Mouse (Mus musculus): ENCODE measurements at regions not wholly inside any gene's neighbourhood (a gene's known extent, or its start where the extent isn't known, plus 50 kb on each side); places are given as distances from the start of the nearest gene placed in this dataset.

DNA sequence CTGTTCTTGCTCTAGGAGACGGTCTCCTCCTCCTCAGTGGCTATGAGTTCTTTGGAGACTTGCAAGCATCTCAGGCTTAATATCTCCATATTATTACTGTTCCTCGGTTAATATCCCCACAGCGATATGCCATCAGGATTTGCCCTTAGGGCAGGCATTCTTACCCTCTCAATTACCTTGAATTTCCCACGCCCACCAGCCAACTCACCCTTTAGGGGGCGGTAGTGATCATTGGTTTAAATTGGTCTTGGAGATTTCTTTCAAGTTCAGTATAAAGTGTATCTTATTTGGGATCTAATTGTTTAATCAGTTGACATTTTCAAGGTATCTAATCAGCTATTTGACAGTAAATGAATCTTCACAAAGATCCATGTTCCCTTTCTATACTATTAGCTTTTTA lies 162.5 kb downstream of the Emp1 start:
- no peak for DNase-seq (ENCODE audit: low read depth, low spot score)

DNA sequence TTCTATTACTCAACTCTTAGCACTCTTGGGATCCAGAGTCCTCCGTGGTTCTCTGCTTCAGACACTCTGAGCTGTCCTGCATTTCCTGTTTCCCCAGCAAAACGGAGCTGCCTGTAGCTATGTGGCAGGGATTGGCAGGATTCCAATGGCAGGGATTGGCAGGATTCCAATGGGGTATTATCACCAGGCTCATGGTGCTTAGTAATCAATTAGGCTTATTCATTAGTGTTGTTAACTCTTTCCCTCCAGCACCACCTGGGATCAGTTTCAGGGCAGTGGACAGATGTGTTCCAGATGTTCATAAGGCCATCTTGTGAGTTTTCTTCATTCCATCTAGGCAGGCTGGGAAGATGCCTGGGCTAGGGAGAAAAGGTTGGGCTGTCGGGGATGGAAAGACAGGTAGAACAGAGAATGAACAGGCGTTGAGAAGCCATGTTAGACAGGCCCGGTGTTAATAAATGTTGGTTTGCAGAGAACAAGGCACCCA lies 163.5 kb downstream of the Emp1 start:
- peak; percentile 59 for DNase-seq (ENCODE audit: low read depth, low spot score)

DNA sequence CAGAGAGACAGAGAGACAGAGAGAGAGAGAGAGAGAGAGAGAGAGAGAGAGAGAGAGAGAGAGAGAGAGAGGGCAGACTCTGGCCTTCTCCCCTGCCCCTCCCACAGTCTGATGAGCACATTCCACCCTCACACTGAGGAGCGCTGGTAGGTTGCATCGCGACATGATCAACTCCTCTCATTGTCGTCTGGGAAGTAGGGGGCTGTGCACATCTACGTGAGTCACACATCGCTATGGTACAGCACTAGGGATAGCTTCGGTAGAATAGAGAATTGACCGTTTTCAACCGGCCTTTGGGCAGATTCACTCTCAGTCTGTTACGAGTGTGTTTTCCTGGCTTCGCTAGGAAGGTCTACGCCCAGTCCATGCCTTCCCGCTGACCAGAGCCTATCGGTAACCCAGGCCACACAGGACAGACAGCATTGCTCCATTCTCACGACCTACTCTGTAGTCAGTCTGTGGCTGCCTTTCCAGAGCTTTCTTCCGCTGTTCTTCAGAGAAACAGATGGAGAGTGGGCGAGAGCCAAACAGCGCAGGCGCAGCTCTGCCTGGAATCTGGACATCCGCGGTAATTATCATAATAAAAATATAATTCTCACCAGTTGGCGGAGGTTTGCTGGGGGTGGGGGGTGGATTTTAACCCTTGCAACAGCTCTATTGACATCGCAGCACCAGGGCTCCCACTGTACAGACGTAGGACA lies 164.3 kb downstream of the Emp1 start:
- no peak for DNase-seq (ENCODE audit: low read depth, low spot score)

DNA sequence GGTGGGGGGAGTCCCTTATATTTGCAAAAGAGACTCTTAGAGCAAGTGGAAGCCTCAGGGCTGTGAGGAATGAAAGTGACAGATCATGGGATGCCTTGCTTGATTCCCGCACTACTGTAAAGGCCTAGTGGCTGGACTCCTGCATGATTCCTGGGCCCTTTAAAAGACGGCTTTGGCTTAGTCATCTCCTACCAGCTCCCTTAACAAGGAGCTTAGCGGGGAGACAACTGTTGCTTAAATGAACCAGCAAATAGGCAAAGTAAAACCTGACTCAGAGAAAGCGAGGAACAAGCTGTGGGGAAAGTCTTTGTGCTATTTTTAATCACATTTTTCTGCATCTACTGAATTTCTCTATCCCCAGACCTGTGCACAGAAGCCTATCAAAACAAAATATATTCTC lies 165.5 kb downstream of the Emp1 start:
- DNase-seq (ENCODE audit: low read depth, low spot score): no peak

DNA sequence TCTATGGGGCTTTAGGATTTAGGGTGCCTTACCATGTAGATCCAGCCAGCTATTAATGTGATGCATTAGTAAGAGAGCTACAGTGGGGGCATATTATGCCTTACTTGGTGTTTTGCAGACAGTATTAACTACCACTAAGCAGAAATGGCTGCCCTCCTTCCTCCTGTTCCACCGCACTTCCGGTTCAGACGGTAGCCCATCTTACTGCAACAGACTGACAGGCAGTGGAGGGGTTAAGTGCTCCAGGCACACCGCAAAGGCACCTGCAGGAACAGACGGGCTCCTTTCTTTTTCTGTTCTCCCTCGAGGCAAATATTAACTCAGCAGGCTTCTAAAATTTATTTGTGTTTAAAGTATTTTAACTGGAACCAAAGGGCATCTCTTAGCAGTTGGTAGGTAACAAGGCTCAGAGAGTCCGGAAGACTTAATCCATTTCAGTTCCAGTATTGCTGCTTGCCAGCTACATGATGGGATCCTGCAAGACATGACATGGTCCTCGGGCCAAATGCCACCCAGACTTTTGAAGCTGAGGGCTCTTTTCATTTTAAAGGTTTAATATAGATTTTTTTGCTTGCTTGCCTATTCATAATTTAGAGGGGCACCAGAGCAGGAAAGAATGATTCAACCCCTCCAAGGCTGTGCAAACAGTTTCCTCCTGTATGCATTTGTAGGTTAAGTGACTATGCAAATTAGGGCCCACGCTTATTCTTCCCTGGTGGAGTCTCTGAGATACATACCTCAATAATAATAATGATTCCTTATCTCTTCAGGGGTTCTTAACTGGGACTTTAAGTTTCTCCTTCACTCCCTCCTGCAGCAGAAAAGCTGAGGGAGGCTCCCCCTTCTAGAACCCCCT lies 177.7 kb downstream of the Emp1 start:
- no peak for DNase-seq (ENCODE audit: low read depth, low spot score)

DNA sequence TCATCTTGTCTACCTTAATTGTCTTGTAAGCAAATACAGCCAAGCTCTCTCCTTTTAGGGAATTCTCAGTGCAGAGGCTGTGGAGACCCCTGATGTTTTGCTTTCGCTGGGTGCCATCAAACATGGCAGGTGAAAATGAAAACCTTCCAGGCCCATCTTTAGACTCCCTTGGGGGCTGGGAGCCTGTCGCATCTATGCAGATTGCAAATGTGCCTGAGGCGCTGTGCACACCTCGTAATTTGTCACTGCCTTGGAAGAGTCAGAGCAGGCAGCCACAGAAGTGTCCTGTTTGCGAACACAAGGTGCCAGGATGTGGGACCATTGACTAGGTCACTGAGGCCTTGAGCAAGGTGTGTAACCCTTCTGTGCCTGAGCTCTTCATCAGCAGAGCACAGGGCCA lies 179.2 kb downstream of the Emp1 start:
- no peak for DNase-seq (ENCODE audit: low read depth, low spot score)

DNA sequence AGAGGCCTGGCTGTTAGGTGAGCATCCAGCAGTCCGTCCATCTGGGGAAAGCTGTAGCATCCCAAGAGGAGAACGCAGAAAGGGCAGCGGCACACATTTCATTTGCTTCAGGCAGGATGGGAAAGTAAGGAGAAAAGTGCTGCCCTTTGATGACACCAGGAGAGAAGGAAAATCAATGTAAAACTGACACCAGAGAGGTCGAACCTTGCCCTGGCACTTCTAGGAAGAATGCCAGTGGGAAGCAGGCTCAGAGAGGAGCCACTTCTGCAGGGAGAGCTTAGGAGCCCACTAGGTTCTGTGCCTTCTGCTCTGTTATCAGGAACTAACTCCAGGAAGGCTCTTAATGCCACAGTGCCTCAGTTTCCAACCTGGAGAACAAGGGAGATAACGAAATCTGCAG lies 180.0 kb downstream of the Emp1 start:
- no peak for DNase-seq (ENCODE audit: low read depth, low spot score)

DNA sequence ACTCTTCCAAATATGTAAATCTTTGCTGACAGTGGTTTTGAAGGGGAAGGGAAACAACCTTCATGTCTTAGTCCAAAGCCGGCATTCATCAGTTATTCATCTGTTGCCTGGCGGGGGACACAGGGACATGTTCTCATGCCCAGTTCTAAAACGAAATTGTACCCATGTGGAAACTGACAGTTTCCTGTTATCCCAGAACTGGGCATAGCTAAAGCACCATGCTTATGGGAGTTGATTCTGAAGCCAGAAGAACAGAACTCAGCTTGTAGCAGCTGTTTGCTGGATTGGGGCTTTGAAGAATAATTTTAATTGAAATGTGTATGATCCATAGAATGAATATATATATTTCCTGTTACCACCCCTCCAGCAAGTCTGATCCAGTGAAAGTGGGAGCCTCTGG lies 181.0 kb downstream of the Emp1 start:
- no peak for DNase-seq (ENCODE audit: low read depth, low spot score)

DNA sequence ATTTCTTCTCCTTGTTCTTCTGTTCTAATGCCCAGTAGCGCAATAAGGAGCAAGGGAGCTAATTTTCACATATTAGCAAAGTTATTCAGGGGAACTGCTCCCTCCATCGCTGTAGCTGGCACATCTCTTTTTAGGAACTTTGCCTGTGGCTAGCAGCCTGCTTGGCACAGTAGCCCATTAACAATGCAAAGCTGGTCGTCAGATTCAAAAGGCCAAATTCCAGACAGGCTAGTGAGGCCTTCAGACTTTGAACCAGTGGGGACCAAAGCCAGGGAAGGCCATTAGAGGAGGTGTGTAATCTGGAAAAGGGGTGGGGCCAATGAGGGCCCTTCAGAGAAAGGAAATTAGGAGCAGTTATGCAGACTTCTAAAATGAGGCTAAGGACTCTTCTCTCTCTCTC lies 181.5 kb downstream of the Emp1 start:
- DNase-seq (ENCODE audit: low read depth, low spot score): no peak

DNA sequence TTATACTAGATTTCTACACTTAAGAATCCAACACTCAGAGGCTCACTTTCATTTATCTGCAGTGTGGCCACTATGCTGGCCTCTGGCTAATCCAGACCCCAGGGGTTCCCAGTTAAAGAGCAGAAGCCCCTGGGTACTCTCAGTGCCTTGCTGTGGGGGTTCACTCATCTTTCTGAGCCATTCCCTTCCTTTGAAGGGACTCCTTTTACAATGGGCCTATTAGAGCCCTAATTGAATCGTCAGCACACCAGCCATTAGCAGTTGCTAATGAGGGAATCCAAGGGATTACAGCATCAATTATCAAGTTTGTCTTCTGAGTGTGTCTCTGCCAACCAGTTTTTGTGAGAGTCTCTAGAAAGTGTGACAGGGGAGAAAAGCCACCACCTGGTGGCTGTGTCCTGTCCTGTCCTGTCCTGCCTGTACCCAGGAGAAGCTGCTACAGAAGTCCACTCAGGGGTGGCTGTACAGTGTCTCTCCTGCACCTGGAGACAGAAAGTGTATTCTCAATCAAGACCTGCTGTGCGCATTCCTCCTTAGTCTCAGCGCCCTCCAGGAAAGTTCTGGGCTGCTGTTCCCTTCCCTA lies 188.1 kb downstream of the Emp1 start:
- DNase-seq (ENCODE audit: low read depth, low spot score): no peak

DNA sequence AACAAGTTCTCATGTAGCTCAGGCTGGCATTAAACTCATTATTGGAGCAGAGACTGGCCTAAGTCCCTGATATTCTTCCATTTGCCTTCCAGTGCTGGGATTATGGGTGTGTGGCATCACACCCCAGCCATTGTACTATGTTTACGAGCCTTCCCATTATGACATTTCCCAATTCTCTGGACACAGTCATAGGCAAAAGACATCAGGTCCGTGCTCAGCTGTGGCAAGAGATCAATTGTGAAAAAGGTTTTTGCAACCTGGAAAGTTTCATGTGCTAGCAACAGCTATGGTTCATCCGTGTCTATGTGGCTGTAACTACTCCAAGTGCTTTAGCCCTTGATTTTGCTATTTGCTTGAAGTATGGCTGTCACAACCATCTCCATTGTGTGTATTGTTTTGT lies 190.1 kb downstream of the Emp1 start:
- no peak for DNase-seq (ENCODE audit: low read depth, low spot score)

DNA sequence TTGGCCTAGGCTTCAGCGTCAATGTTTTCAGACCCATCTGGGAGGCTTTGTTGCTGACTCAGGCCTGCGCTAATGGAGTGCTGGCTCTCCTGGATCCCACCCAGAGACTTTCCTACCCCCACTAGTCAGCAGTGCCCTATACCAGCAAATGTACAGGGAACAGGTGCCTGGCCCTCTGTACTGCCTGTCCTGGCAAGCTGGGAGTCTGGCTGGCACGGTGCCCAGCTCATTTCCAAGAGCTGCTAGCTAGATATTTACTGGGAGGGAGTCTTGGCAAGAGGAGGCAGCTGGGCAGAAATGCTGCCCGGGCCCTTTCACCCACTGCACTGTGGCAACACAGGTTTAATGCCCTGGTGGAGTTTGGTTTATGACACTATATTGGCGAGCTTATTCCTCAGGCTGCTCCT lies 197.2 kb downstream of the Emp1 start:
- DNase-seq (ENCODE audit: low read depth, low spot score): peak; percentile 66

DNA sequence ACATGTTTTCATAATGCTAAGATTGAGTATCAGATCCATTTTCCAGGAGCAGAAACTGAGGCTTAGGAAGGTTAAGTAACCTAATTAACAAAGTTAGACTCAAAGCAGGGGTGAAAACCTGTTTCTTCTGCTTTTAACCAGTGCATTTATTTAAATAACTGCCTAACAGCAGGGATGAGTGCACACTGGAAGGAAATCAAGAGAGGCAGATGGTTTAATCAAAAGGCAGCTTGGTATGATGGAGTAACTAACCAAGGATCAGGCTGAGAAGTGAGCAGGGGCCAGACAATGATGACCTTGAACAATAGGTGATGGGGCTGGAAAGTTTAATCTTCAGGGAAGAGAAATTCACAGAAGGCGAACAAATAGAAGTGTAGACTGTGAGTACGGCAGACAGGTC lies 199.9 kb downstream of the Emp1 start:
- DNase-seq (ENCODE audit: low read depth, low spot score): no peak

DNA sequence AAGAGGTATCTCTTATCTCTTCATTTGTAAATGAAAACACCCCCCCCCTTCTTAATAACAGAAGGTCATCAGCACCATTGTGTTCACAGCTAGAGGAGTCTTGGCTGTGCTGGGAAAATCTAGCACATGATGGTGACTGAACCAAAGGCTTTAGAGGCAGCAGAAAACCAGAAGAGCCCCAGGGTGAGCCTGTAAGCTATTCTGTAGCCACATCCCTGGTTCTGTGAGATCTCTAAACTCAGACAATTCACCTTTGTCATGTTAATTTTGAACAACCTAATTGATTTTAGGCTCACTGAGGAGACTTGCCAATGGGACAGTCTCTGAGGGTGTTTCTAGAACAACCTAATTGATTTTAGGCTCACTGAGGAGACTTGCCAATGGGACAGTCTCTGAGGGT lies 201.4 kb downstream of the Emp1 start:
- no peak for DNase-seq (ENCODE audit: low read depth, low spot score)

DNA sequence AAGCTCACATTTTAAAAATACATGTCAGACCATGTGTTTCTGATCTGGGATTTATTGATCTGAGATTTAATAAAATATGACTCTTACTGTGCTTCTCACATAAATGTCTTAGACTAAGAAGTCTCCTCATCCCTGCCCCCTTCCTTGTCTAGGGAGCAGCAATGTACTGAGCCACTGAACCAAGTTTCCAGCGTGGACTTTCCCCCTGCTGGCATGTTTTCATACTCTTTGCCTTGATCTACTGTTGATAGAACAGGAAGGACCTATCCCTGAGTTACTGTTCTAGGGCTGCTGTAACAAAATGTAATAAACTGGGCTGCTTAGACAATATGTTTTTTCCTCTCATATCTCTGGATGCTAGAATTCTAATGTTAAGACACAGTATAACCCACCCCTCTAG lies 206.7 kb downstream of the Emp1 start:
- no peak for DNase-seq (ENCODE audit: low read depth, low spot score)

DNA sequence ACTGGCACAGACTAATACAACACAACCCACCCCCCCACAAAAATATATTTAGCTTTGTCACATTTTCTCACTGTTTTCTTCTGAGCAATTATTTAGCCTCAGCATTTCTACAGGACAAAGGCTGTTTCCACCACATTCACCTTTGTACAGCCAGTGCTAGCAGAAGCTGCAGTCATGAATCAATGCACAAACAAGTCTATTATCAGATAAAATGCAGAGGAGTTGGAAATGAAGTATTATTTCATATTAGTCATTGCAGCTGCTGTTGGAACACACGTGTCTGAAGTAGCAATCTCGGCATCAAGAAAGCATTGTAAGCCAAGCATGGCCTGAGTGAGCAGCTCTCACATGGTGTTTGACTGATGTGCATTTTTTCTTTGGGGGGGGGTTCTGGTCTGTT lies 212.9 kb downstream of the Emp1 start:
- no peak for DNase-seq (ENCODE audit: low read depth, low spot score)

DNA sequence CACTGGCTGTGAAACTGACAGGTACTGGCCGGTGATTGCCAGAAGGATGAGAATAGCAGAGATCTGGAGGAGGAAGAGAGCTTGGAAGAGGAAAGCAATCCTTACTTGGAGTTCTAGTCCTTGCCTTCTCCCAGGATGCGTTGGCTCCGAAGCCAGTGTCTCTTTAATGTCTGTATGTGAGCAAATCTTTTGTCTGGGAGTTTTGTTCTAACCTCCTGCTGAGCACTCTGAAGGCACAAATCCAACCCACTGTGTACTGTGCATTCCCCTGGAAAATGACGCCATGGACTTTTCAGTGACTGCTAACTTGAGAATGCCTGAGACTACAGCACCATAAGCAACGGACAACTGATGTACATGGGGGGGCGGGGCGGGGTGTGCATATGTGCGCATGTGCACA lies 216.4 kb downstream of the Emp1 start:
- DNase-seq (ENCODE audit: low read depth, low spot score): no peak

DNA sequence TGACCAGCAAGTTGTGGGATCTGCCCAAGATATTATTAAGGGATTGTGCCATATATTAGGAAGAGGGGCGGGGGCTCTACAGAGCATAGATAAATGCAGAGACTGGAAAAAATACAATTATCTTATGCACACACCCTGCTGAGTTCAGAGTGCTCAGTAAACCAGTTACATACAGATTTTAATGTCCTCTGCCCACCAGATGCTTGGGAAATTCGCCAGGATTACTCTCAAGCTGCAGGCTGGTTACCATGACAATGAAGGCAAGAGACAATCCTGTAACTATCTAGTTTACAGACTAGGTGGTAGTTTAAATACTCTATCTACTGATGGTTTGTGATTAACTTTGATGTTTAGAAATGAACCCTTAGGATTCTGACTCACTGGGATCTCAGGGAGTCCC lies 220.2 kb downstream of the Emp1 start:
- no peak for DNase-seq (ENCODE audit: low read depth, low spot score)

DNA sequence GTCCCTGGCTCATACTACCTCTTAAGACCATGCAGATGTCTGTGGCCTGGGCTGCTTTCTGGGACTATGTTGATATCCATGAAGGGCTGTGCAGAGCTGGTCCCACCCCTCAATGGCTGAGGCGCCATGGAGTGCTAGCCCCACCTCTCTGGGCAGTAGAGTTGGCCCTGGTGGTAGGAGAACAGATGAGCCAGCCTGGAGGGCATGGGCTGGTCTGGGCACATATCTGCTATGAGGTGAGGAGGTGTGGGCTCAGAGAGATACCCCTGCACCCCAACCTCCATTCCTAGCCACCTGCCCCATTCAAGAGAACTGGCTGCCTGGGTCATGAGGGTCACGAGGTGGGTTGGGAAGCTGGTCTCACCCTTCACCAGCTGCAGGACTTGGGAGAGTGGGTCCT lies 222.4 kb downstream of the Emp1 start:
- no peak for DNase-seq (ENCODE audit: low read depth, low spot score)

DNA sequence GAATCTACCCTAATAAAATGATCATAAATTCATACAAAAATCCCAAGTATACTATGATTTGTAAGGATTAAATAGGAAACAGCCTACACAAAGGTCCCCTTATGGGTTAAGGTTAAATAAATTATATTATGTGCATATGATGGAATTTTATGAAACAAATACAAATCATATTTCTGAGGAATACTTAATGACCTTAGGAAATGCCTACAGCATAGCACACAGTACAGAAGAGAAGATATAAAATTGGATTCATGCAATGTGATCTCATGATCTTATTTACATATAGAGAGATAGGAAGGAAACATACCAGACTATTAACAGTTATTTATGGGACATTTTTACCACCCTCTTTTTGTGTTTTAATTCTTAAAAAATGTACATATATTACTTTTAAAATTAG lies 227.7 kb downstream of the Emp1 start:
- no peak for DNase-seq (ENCODE audit: low read depth, low spot score)

DNA sequence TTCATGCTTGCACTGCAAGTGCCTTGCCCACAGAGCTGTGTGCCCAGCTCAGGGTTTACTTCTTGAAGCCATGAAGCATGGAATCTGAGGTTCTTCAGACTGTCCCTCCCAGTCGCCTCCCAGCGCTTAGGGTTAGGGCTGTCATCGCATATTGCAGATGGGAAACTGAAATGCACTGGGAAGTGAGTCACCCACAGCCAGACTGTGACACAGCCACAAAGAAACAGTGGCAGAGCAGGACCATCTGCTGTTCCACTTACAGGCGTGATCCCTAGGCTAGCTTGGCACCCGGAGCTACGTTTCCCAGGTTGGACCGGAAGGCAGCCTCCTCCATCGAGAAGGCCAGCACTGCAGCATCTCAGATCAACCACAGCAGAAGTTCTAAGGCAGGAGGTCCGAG lies 228.7 kb downstream of the Emp1 start:
- DNase-seq (ENCODE audit: low read depth, low spot score): no peak

DNA sequence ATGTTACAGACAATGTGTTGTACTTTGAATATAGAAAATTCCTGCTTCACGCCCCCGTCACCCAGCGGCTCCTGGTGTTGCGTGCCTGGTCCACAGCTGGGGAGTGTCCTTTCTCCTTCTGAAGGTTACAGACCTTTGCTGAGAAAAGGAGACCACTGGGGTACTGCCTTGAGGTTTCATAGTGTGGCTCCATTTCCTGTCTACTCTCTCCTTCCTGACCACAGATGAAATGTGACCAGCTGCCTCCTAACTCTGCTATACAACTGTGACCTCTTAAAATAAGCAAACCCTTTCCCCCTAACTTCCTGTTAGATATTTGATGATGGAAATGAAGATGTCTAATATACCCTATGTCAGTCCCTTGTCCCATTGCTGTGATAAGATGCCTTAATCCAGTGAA lies 234.0 kb downstream of the Emp1 start:
- DNase-seq (ENCODE audit: low read depth, low spot score): no peak
